Mouse (Mus musculus): ENCODE data around the gene Per2. TPM values are rescaled to one million over a fixed set of nuclear protein-coding genes. Genes with fewer than 3 reads are reported as not detected.
A peak's percentile ranks its signal among the peaks of the same experiment; 100 is the strongest.

The Per2 gene
- polyA plus RNA-seq, 1 experiment from 2014 or later, result 2.7 TPM

GRCm38 (mm10) chr1:91405406-91406169, 53.5 kb downstream of the Per2 start:
- WGBS, result 62% methylated on average over 23 of the region's 23 CpGs
- H3K4me2 ChIP-seq (ENCODE audit: low read depth, low read length, severe bottlenecking), result no peak overlapping the region
- no peaks in the 10 kb centered on the region for H3K36me3 ChIP-seq (ENCODE audit: control insufficient read depth, insufficient read depth, low read length)
- ATAC-seq (replicated peaks; ENCODE audit: low FRiP score) (no peak), DNase-seq (ENCODE audit: low spot score) (no peak)
- H3K9me3 ChIP-seq (ENCODE audit: control insufficient read depth, low read length), result no peaks in the 10 kb centered on the region
- H3K4me3 ChIP-seq (ENCODE audit: low read depth, low read length), result no peak overlapping the region
- H3K27ac ChIP-seq (ENCODE audit: low read depth, low read length), result no peak overlapping the region
- H3K9ac ChIP-seq (ENCODE audit: low read length), result no peak overlapping the region
- H3K4me1 ChIP-seq (replicated peaks; ENCODE audit: control insufficient read depth, insufficient read depth, low read length), result no peaks in the 10 kb centered on the region
- no peaks in the 10 kb centered on the region; the same call in 1 of the 2 replicates for H3K27me3 ChIP-seq (ENCODE audit: control insufficient read depth, insufficient read depth, low read length)

- 39% methylated on average over 1 of the region's 1 CpGs for WGBS
- Histone ChIP-seq H3K4me2 (ENCODE audit: low read depth, low read length, severe bottlenecking) (no peak overlapping the region), H3K4me3 (ENCODE audit: low read depth, low read length) (no peak overlapping the region), H3K4me1 (replicated peaks; ENCODE audit: control insufficient read depth, insufficient read depth, low read length) (no peaks in the 10 kb centered on the region), H3K27ac (ENCODE audit: low read depth, low read length) (no peak overlapping the region), H3K36me3 (ENCODE audit: control insufficient read depth, insufficient read depth, low read length) (no peaks in the 10 kb centered on the region), H3K9ac (ENCODE audit: low read length) (no peak overlapping the region), H3K27me3 (ENCODE audit: control insufficient read depth, insufficient read depth, low read length) (no peaks in the 10 kb centered on the region; the same call in 1 of the 2 replicates), H3K9me3 (ENCODE audit: control insufficient read depth, low read length) (no peaks in the 10 kb centered on the region)
- no peak for DNase-seq (ENCODE audit: low spot score)
- ATAC-seq (replicated peaks; ENCODE audit: low FRiP score), result no peak
Observed at GRCm38 (mm10) chr1:91404976-91405375, 54.1 kb downstream of the Per2 start.

- peak within 1 kb of the TSS; percentile 94 for H3K9ac ChIP-seq (ENCODE audit: low read length)
- WGBS, result under 1% methylated on average over 57 of the region's 91 CpGs
- no peaks in the 10 kb centered on the region for H3K27me3 ChIP-seq (ENCODE audit: control insufficient read depth, insufficient read depth, low read length)
- no peaks in the 10 kb centered on the region for H3K36me3 ChIP-seq (ENCODE audit: control insufficient read depth, insufficient read depth, low read length)
- no peaks in the 10 kb centered on the region for H3K9me3 ChIP-seq (ENCODE audit: control insufficient read depth, low read length)
- H3K27ac ChIP-seq (ENCODE audit: low read depth, low read length), result peak within 1 kb of the TSS; percentile 71
- H3K4me2 ChIP-seq (ENCODE audit: low read depth, low read length, severe bottlenecking), result peak within 1 kb of the TSS; percentile 89
- ATAC-seq (replicated peaks; ENCODE audit: low FRiP score) (peak; percentile 96), DNase-seq (ENCODE audit: low spot score) (peak; percentile 92)
- peaks cover 4% of the 10 kb centered on the region for H3K4me1 ChIP-seq (replicated peaks; ENCODE audit: control insufficient read depth, insufficient read depth, low read length)
- peak within 1 kb of the TSS; percentile 86 for H3K4me3 ChIP-seq (ENCODE audit: low read depth, low read length)
Observed at GRCm38 (mm10) chr1:91398260-91399062, 60.7 kb downstream of the Per2 start, which contains the start of gene Ilkap. Gene Ilkap, minus strand, starts transcription at chr1:91398815.

GRCm38 (mm10) chr1:91397927-91398259, 61.2 kb downstream of the Per2 start:
- Histone ChIP-seq H3K9ac (ENCODE audit: low read length) (peak overlapping the region; percentile 94), H3K27me3 (ENCODE audit: control insufficient read depth, insufficient read depth, low read length) (no peaks in the 10 kb centered on the region), H3K4me1 (replicated peaks; ENCODE audit: control insufficient read depth, insufficient read depth, low read length) (peaks cover 4% of the 10 kb centered on the region), H3K9me3 (ENCODE audit: control insufficient read depth, low read length) (no peaks in the 10 kb centered on the region), H3K36me3 (ENCODE audit: control insufficient read depth, insufficient read depth, low read length) (no peaks in the 10 kb centered on the region), H3K4me2 (ENCODE audit: low read depth, low read length, severe bottlenecking) (peak overlapping the region; percentile 89), H3K4me3 (ENCODE audit: low read depth, low read length) (peak overlapping the region; percentile 86), H3K27ac (ENCODE audit: low read depth, low read length) (peak overlapping the region; percentile 71)
- DNase-seq (ENCODE audit: low spot score) (no peak), ATAC-seq (replicated peaks; ENCODE audit: low FRiP score) (no peak)
- 2% methylated on average over 12 of the region's 12 CpGs for WGBS

GRCm38 (mm10) chr1:91390369-91390768, 68.8 kb downstream of the Per2 start:
- H3K9me3 ChIP-seq (ENCODE audit: control insufficient read depth, low read length), result no peaks in the 10 kb centered on the region
- WGBS, result 94% methylated on average over 5 of the region's 5 CpGs
- no peak overlapping the region for H3K4me3 ChIP-seq (ENCODE audit: low read depth, low read length)
- no peak overlapping the region for H3K27ac ChIP-seq (ENCODE audit: low read depth, low read length)
- ATAC-seq (replicated peaks; ENCODE audit: low FRiP score) (no peak), DNase-seq (ENCODE audit: low spot score) (no peak)
- H3K36me3 ChIP-seq (ENCODE audit: control insufficient read depth, insufficient read depth, low read length), result peaks cover 9% of the 10 kb centered on the region; the same call in 1 of the 2 replicates
- H3K27me3 ChIP-seq (ENCODE audit: control insufficient read depth, insufficient read depth, low read length), result no peaks in the 10 kb centered on the region
- H3K4me2 ChIP-seq (ENCODE audit: low read depth, low read length, severe bottlenecking), result no peak overlapping the region
- no peak overlapping the region for H3K9ac ChIP-seq (ENCODE audit: low read length)
- H3K4me1 ChIP-seq (replicated peaks; ENCODE audit: control insufficient read depth, insufficient read depth, low read length), result no peaks in the 10 kb centered on the region

GRCm38 (mm10) chr1:91381091-91381471, 78.0 kb downstream of the Per2 start:
- Histone ChIP-seq H3K9ac (ENCODE audit: low read length) (no peak overlapping the region), H3K27me3 (ENCODE audit: control insufficient read depth, insufficient read depth, low read length) (no peaks in the 10 kb centered on the region), H3K4me3 (ENCODE audit: low read depth, low read length) (no peak overlapping the region), H3K36me3 (ENCODE audit: control insufficient read depth, insufficient read depth, low read length) (peaks cover 29% of the 10 kb centered on the region), H3K9me3 (ENCODE audit: control insufficient read depth, low read length) (no peaks in the 10 kb centered on the region), H3K4me2 (ENCODE audit: low read depth, low read length, severe bottlenecking) (no peak overlapping the region), H3K27ac (ENCODE audit: low read depth, low read length) (no peak overlapping the region), H3K4me1 (replicated peaks; ENCODE audit: control insufficient read depth, insufficient read depth, low read length) (no peaks in the 10 kb centered on the region)
- 96% methylated on average over 4 of the region's 4 CpGs for WGBS
- ATAC-seq (replicated peaks; ENCODE audit: low FRiP score) (no peak), DNase-seq (ENCODE audit: low spot score) (no peak)

- Histone ChIP-seq H3K9ac (ENCODE audit: low read length) (no peak overlapping the region), H3K27me3 (ENCODE audit: control insufficient read depth, insufficient read depth, low read length) (no peaks in the 10 kb centered on the region), H3K27ac (ENCODE audit: low read depth, low read length) (no peak overlapping the region), H3K9me3 (ENCODE audit: control insufficient read depth, low read length) (no peaks in the 10 kb centered on the region), H3K36me3 (ENCODE audit: control insufficient read depth, insufficient read depth, low read length) (peaks cover 33% of the 10 kb centered on the region), H3K4me2 (ENCODE audit: low read depth, low read length, severe bottlenecking) (no peak overlapping the region), H3K4me1 (replicated peaks; ENCODE audit: control insufficient read depth, insufficient read depth, low read length) (no peaks in the 10 kb centered on the region), H3K4me3 (ENCODE audit: low read depth, low read length) (no peak overlapping the region)
- 60% methylated on average over 7 of the region's 7 CpGs for WGBS
- peak; percentile 86 for DNase-seq (ENCODE audit: low spot score)
- peak; percentile 67 for ATAC-seq (replicated peaks; ENCODE audit: low FRiP score)
Observed at GRCm38 (mm10) chr1:91380453-91381090, 78.6 kb downstream of the Per2 start.

GRCm38 (mm10) chr1:91373414-91373835, 85.7 kb downstream of the Per2 start:
- no peak overlapping the region for H3K4me3 ChIP-seq (ENCODE audit: low read depth, low read length)
- no peaks in the 10 kb centered on the region for H3K4me1 ChIP-seq (replicated peaks; ENCODE audit: control insufficient read depth, insufficient read depth, low read length)
- no peak overlapping the region for H3K9ac ChIP-seq (ENCODE audit: low read length)
- no peak for ATAC-seq (replicated peaks; ENCODE audit: low FRiP score)
- no peak overlapping the region for H3K4me2 ChIP-seq (ENCODE audit: low read depth, low read length, severe bottlenecking)
- H3K27me3 ChIP-seq (ENCODE audit: control insufficient read depth, insufficient read depth, low read length), result no peaks in the 10 kb centered on the region
- no peak for DNase-seq (ENCODE audit: low spot score)
- no peak overlapping the region for H3K27ac ChIP-seq (ENCODE audit: low read depth, low read length)
- WGBS, result 93% methylated on average over 6 of the region's 6 CpGs
- no peaks in the 10 kb centered on the region for H3K9me3 ChIP-seq (ENCODE audit: control insufficient read depth, low read length)
- H3K36me3 ChIP-seq (ENCODE audit: control insufficient read depth, insufficient read depth, low read length), result peaks cover 31% of the 10 kb centered on the region
